Comparison of ENCODE assay signal across 21 mouse cellular contexts in the genomic region with DNA sequence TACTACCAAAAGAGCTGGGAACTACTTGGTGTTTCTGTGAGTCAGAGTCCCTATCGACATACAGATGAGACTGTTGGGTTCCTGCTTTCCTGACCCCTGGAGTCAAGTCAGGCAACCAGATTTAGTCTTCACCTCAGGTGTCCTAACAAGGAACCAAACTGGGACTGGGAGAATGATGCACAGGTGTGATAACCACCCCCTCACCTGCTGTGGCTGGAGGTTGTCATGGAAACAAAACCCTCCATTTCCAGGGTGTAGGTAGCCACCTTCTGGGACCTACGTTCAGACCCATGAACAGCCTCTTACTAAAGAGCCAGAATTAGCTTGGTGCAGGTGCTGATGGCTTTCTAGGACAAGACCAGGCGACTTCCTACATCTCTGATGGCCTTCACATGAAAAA. TPM values are rescaled to one million over a fixed set of nuclear protein-coding genes. Genes with fewer than 3 reads are reported as not detected.
"Had no signal": no experiment of that assay in that cellular context is flagged by ENCODE, and none has a peak within 500 bp of the region (broad histone marks: within the 10 kb centered on the region; RNA-seq: fewer than 3 reads in every experiment).

No protein-coding gene starts in this region.

- H3K27me3 ChIP-seq: lung, embryonic 15.5 days; midbrain, embryonic 13.5 days; midbrain, embryonic 15.5 days; neural tube, embryonic 13.5 days; neural tube, embryonic 15.5 days had no signal

- H3K4me2 ChIP-seq: lung, embryonic 15.5 days; midbrain, embryonic 11.5 days; midbrain, embryonic 13.5 days; midbrain, embryonic 15.5 days; neural tube, embryonic 13.5 days; neural tube, embryonic 15.5 days had no signal

- DNase-seq: liver, postnatal 0 days; lung, adult 2 months; lung, postnatal 14 days; lung, postnatal 36 days; retina, postnatal 1 day; right cerebral cortex, adult 18-20 months; right cerebral cortex, postnatal 25 days; right cerebral cortex, postnatal 4 days; spleen, adult 18-20 months; thymus, adult 18-20 months; thymus, postnatal 14 days; thymus, postnatal 36 days had no signal

- H3K4me3 ChIP-seq: lung, embryonic 15.5 days; megakaryocyte, embryonic 14.5 days; midbrain, embryonic 13.5 days; midbrain, embryonic 15.5 days; neural tube, embryonic 13.5 days; neural tube, embryonic 15.5 days had no signal

RNA-seq across cellular contexts. Expression of a gene that starts 49.9 kb away (rescaled TPM):
- total RNA-seq: monocyte, adult 5-6 weeks had no signal
- polyA plus RNA-seq: macrophage had no signal
